In the genomic region with DNA sequence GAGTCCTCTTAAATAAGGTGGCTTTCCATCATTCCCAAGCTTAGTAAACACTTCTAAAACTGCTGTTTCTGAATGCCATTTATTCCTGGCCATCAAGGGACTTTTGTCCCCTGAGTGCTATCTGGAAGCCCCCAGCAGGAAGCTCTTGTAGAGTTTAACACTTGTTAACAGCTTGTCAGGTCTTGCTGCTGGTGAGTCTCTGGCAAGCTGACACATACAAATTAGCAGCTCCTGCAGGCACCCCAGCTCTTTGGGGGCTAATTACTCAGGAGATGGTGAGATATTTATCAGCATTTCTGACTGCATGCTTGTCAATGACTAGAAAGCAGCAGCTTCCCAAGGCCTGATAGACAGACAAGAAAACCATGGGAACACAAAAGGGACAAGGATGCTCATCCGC, we compare ENCODE assay signal across 25 mouse cellular contexts.
DNase-seq lines count a peak whose midpoint lies in the region; ATAC-seq lines count a peak whose summit lies in the region.
"Had no signal": no experiment of that assay in that cellular context is flagged by ENCODE, and none has a peak within 500 bp of the region (broad histone marks: within the 10 kb centered on the region; RNA-seq: fewer than 3 reads in every experiment).

No protein-coding gene starts in this region.

- no peak overlapping the region for H3K9ac ChIP-seq in limb, embryonic 11.5 days (ENCODE audit: low read length)
- H3K9ac ChIP-seq in forebrain, embryonic 15.5 days (replicated peaks) = no peak overlapping the region
- H3K9ac ChIP-seq: heart, embryonic 13.5 days; hindbrain, embryonic 14.5 days had no signal

- no peak overlapping the region for H3K4me3 ChIP-seq in limb, embryonic 11.5 days (ENCODE audit: low read depth, low read length)
- no peak overlapping the region for H3K4me3 ChIP-seq in limb, embryonic 10.5 days
- no peak overlapping the region for H3K4me3 ChIP-seq in forebrain, embryonic 15.5 days
- H3K4me3 ChIP-seq: heart, adult 2 months; heart, embryonic 10.5 days; heart, embryonic 13.5 days had no signal

- peaks cover 3% of the 10 kb centered on the region; the same call in 1 of the 2 replicates for H3K4me1 ChIP-seq in limb, embryonic 11.5 days (ENCODE audit: control insufficient read depth, insufficient read depth, low read length)
- H3K4me1 ChIP-seq in limb, embryonic 10.5 days = peaks cover 33% of the 10 kb centered on the region
- peaks cover 17% of the 10 kb centered on the region for H3K4me1 ChIP-seq in forebrain, embryonic 15.5 days

- no peaks in the 10 kb centered on the region for H3K27me3 ChIP-seq in limb, embryonic 11.5 days (ENCODE audit: control insufficient read depth, insufficient read depth, low read length)
- H3K27me3 ChIP-seq in limb, embryonic 10.5 days (ENCODE audit: low read depth, poor library complexity, severe bottlenecking) = peaks cover 28% of the 10 kb centered on the region
- H3K27me3 ChIP-seq in forebrain, embryonic 15.5 days = no peaks in the 10 kb centered on the region

- 38% methylated on average over 1 of the region's 1 CpGs for WGBS in limb, embryonic 11.5 days
- 41% methylated on average over 1 of the region's 1 CpGs for WGBS in limb, embryonic 10.5 days
- WGBS in forebrain, embryonic 15.5 days = 37% methylated on average over 1 of the region's 1 CpGs

- ATAC-seq in limb, embryonic 11.5 days (ENCODE audit: insufficient number of reproducible peaks, low FRiP score, low TSS enrichment, low read depth) = no peak
- peak; percentile 71 for ATAC-seq in forebrain, embryonic 15.5 days (replicated peaks)
- ATAC-seq: activated CD4-positive, CD25-positive, alpha-beta regulatory T cell, adult 4 months; hindbrain, postnatal 0 days; inflammation-experienced regulatory T-cells, adult 6 months; intestine, embryonic 16.5 days had no signal

- H3K9me3 ChIP-seq in limb, embryonic 11.5 days (ENCODE audit: control insufficient read depth, low read length) = no peaks in the 10 kb centered on the region
- no peaks in the 10 kb centered on the region for H3K9me3 ChIP-seq in limb, embryonic 10.5 days (replicated peaks)
- H3K9me3 ChIP-seq in forebrain, embryonic 15.5 days = no peaks in the 10 kb centered on the region
- H3K9me3 ChIP-seq: heart, embryonic 10.5 days; heart, embryonic 13.5 days had no signal

- DNase-seq in embryo, embryonic 10 days (ENCODE audit: low spot score) = peak; percentile 9
- no peak for DNase-seq in embryo, embryonic 10.5 days (ENCODE audit: low spot score)
- peak; percentile 29 for DNase-seq in limb, embryonic 11.5 days (ENCODE audit: low spot score)
- no peak for DNase-seq in limb, embryonic 10.5 days (ENCODE audit: low spot score)
- peak; percentile 13 for DNase-seq in forelimb bud, embryonic 11.5 days (ENCODE audit: low read depth, low spot score)
- DNase-seq in lung, postnatal 10 days = no peak
- no peak for DNase-seq in kidney, adult 8-10 months
- DNase-seq: adrenal gland, adult 8-10 months; adrenal gland, postnatal 25 days; cerebellum, adult 18-20 months; cerebellum, adult 9-10 months; cerebellum, postnatal 14 days; gastrocnemius, postnatal 10 days; gastrocnemius, postnatal 36 days; heart, adult 2 months; heart, postnatal 14 days; heart, postnatal 4 days had no signal

- H3K36me3 ChIP-seq in limb, embryonic 11.5 days (ENCODE audit: control insufficient read depth, insufficient read depth, low read length) = no peaks in the 10 kb centered on the region
- H3K36me3 ChIP-seq in limb, embryonic 10.5 days = no peaks in the 10 kb centered on the region
- no peaks in the 10 kb centered on the region for H3K36me3 ChIP-seq in forebrain, embryonic 15.5 days
- H3K36me3 ChIP-seq: heart, embryonic 10.5 days; heart, embryonic 13.5 days had no signal

- H3K27ac ChIP-seq in limb, embryonic 11.5 days (replicated peaks; ENCODE audit: low read depth, low read length) = no peak overlapping the region
- H3K27ac ChIP-seq in limb, embryonic 10.5 days = no peak overlapping the region
- H3K27ac ChIP-seq in forebrain, embryonic 15.5 days (replicated peaks) = peak overlapping the region; percentile 61
- H3K27ac ChIP-seq: heart, adult 2 months; heart, embryonic 10.5 days; heart, embryonic 13.5 days; hindbrain, embryonic 14.5 days; hindbrain, postnatal 0 days had no signal

- no peak overlapping the region for H3K4me2 ChIP-seq in limb, embryonic 11.5 days (ENCODE audit: low read depth, severe bottlenecking)
- no peak overlapping the region for H3K4me2 ChIP-seq in forebrain, embryonic 15.5 days (replicated peaks)
- H3K4me2 ChIP-seq: heart, embryonic 13.5 days; hindbrain, embryonic 14.5 days had no signal

Comparison
In these comparisons a context has a peak if more than half of its experiments do, and no peak if none do; other contexts are left out.
1. DNase-seq: peak in embryo, embryonic 10 days (single experiment), limb, embryonic 11.5 days (single experiment) and forelimb bud, embryonic 11.5 days (single experiment); none in embryo, embryonic 10.5 days (single experiment), limb, embryonic 10.5 days (single experiment), lung, postnatal 10 days (single experiment) and kidney, adult 8-10 months (0 of 2).